Mouse (Mus musculus): ENCODE measurements around the gene Syngr3. TPM values are rescaled to one million over a fixed set of nuclear protein-coding genes. Genes with fewer than 3 reads are reported as not detected.
A peak's percentile ranks its signal among the peaks of the same experiment; 100 is the strongest.
"Not testable (repeated sequence)": the region's sequence is repeated elsewhere in the genome, so short reads cannot be mapped to it uniquely, and the experiment has no call there.

Syngr3 gene
- total RNA-seq, 1 experiment from 2014 or later, result 0.25 TPM

DNA sequence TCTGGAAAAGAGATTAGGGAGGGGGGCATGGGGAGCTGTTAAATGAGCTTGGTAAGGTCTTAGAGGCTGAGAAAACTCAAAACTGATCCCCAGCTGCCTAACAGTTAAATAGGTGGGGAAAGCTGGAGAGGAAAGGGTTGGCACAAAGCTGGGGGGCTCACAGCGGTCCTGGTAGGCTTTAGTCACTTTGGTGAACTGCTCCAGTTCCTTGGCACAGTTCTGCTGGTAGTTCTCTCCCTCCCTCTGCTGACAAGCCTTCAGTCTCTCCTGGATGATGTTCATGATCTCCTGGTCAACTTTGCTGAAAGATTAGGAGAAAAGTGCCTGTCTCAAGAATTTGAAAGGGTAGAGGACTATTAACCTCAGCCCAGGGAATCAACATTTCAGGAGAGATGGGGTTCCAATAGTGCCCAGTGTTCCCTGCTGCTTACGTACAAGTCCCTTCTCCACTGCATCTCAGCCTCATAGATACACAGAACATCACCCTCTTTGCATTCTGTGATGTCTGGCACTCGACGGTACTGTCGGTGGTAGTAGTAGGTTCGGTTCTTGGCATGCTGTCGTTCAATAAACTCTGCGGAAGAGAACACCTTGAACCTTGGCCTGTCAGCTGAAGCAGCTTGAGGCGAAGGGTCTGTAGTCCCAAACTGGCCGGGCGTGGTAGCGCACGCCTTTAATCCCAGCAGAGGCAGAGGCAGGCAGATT, 32.6 kb upstream of the Syngr3 start:
- no peak for ATAC-seq (replicated peaks in 1 of 2; ENCODE audit: insufficient read depth in 1 of 2, low FRiP score in 2 of 2, low TSS enrichment in 1 of 2, low read depth in 1 of 2, poor library complexity in 2 of 2, severe bottlenecking in 2 of 2)

DNA sequence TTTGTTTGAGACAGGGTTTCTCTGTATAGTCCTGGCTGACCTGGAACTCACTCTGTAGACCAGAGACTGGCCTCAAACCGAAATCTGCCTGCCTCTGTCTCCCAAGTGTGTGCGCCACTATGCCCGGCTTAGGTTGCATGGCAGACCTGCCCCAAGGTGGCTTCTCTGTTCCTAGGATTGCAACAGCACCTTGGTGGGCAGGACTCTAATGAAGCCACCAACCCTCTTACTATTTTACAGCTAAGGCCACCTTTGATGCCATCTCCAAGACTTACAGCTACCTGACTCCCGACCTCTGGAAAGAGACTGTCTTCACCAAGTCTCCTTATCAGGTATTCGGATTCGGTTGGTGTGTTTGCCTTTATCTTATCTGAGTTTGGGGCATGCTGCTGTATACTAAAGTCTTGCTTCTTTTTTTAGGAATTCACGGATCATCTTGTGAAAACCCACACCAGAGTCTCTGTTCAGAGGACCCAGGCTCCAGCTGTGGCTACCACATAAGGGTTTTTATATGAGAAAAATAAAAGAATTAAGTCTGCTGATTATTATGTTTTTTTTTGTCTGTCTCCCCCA, 31.7 kb upstream of the Syngr3 start:
- not testable (repeated sequence) for ATAC-seq (replicated peaks in 1 of 2; ENCODE audit: insufficient read depth in 1 of 2, low FRiP score in 2 of 2, low TSS enrichment in 1 of 2, low read depth in 1 of 2, poor library complexity in 2 of 2, severe bottlenecking in 2 of 2)

- not testable (repeated sequence) for ATAC-seq (replicated peaks in 1 of 2; ENCODE audit: insufficient read depth in 1 of 2, low FRiP score in 2 of 2, low TSS enrichment in 1 of 2, low read depth in 1 of 2, poor library complexity in 2 of 2, severe bottlenecking in 2 of 2)
Measured at GRCm38 (mm10) chr17:24720616-24721015, 30.9 kb upstream of the Syngr3 start.

GRCm38 (mm10) chr17:24719494-24720222, 29.9 kb upstream of the Syngr3 start:
- ATAC-seq (replicated peaks in 1 of 2; ENCODE audit: insufficient read depth in 1 of 2, low FRiP score in 2 of 2, low TSS enrichment in 1 of 2, low read depth in 1 of 2, poor library complexity in 2 of 2, severe bottlenecking in 2 of 2), result peak; percentile 82 to 88

DNA sequence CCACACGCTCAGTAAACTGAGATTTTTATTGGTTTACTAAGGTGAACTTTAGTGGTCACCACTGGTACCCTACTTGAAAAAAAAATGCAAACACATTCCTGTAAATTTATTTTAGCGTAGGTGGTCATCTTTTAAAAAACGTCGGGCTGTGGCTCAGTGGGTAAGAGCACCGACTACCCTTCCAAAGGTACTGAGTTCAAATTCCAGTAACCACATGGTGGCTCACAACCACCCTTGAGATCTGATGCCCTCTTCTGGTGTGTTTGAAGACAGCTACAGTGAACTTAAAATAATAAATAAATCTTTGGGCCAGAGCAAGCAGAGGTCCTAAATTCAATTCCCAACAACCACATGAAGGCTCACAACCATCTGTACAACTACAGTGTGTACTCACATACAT, 29.2 kb upstream of the Syngr3 start:
- ATAC-seq (replicated peaks in 1 of 2; ENCODE audit: insufficient read depth in 1 of 2, low FRiP score in 2 of 2, low TSS enrichment in 1 of 2, low read depth in 1 of 2, poor library complexity in 2 of 2, severe bottlenecking in 2 of 2), result not testable (repeated sequence)

DNA sequence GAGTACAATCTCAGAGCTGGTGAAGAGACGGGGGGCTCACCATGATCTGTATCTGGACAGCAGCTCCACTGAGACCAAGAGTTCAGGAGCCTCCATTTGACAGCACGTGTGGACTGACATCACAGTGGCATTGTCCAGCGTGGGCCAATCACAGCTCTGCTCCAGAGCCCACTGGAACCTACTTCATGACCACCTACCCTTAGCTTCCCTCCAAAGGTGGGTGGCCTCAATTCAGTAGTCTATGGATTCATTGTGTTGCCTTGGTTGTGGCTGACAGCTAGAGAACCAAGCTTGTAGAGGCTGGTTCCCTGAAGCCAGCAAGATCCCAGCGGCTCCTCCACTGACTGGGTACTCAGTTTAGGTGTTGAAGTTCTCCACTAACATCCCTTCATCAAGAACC, 28.2 kb upstream of the Syngr3 start, which contains the start of the genes Rnf151 and Rps2:
Gene Rnf151, minus strand, starts transcription at position 121 of the 400 bp plus-strand sequence.
Gene Rps2, plus strand, starts transcription at position 174 of the 400 bp plus-strand sequence.
- ATAC-seq (replicated peaks in 1 of 2; ENCODE audit: insufficient read depth in 1 of 2, low FRiP score in 2 of 2, low TSS enrichment in 1 of 2, low read depth in 1 of 2, poor library complexity in 2 of 2, severe bottlenecking in 2 of 2), result no peak

DNA sequence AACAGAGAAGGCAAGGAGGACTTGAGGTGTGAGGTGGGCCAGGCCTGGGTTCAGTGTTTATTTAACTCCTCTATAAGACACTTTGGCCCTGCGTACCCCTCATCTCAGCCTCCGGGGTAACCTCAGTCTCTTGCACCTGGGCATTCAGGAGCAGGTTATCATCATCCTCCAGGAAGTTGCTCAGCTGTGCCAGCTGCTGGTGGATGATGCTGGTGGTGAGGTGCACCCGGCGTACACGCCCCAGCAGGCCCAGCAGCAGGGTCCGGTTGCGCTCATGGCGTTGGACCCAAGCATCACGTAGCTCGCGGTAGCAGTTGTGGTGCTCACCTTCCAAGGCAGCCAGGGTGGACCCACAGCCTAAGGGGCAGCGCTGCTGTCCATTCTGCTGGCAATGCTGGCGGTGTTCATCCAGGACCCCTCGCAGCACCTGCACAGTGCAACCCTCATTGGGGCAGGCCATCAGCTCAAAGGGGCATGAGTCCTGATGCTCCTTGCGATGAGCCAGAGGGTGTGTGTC, 26.5 kb upstream of the Syngr3 start:
- no peak for ATAC-seq (replicated peaks in 1 of 2; ENCODE audit: insufficient read depth in 1 of 2, low FRiP score in 2 of 2, low TSS enrichment in 1 of 2, low read depth in 1 of 2, poor library complexity in 2 of 2, severe bottlenecking in 2 of 2)

DNA sequence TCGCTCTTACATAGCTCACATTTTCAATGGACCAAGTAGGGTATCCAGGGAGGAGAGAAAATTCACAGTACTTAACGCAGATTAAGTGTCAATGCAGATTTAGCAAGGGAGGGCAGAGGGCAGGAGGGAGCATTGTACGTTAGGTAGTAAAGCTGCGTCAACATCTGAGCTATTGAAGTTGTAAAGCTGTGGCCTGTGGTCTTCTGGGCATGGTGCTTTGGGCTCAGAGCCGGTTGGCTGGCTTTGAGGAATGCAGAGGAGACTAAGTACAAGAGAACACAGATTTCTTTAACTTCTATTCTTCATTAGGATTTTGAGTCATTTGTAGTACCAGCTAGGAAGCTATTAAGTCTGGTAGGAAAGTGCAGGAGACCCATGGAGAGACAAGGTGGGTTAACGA, 25.8 kb upstream of the Syngr3 start:
- ATAC-seq (replicated peaks in 1 of 2; ENCODE audit: insufficient read depth in 1 of 2, low FRiP score in 2 of 2, low TSS enrichment in 1 of 2, low read depth in 1 of 2, poor library complexity in 2 of 2, severe bottlenecking in 2 of 2), result no peak

DNA sequence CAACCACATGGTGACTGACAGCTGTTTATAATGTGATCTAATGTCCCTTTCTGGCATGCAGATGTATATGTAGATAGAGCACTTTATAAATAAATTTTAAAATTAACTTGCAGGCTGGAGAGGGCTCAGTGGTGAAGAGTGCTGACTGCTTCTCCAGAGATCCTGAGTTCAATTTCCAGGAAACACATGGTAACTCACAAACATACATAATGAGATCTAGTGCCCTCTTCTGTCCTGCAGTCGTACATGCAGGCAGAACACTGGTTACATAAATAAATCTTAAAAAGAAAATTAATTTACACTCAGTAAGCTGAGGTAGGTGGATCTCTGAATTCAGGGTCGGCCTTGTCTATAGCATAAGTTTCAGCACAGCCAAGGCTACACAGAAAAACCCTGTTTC, 18.9 kb upstream of the Syngr3 start:
- peak; percentile 19 to 50; a peak in 1 of 4 replicates for ATAC-seq (replicated peaks in 1 of 2; ENCODE audit: insufficient read depth in 1 of 2, low FRiP score in 2 of 2, low TSS enrichment in 1 of 2, low read depth in 1 of 2, poor library complexity in 2 of 2, severe bottlenecking in 2 of 2)

DNA sequence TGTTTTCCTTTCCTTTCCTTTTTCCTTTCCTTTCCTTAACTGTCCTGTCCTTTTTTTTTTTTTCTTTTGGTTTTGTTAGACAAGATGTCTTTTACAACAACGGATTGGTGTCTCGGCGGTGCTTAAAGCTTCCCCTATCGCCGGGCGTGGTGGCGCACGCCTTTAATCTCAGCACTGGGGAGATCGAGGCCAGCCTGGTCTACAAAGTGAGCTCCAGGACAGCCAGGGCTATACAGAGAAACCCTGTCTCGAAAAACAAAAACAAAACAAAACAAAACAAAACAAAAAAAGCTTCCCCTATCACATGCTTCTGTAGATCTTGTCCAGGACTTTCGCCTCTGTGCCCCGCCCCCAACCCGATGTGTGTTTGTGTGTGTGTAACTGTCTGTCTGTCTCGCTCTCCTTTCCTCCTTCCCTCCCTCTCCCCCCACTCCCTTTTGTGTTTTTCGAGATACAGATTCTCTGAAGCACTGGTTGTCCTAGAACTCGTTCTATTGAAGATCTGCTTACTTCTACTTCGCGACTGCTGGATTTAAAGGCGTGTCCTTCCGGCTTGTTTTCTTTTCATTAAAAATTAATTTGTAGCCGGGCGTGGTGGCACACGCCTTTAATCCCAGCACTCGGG, 18.2 kb upstream of the Syngr3 start:
- peak in 1 of 2 experiments; percentile 35; a peak in 2 of 4 replicates for ATAC-seq (replicated peaks in 1 of 2; ENCODE audit: insufficient read depth in 1 of 2, low FRiP score in 2 of 2, low TSS enrichment in 1 of 2, low read depth in 1 of 2, poor library complexity in 2 of 2, severe bottlenecking in 2 of 2)

DNA sequence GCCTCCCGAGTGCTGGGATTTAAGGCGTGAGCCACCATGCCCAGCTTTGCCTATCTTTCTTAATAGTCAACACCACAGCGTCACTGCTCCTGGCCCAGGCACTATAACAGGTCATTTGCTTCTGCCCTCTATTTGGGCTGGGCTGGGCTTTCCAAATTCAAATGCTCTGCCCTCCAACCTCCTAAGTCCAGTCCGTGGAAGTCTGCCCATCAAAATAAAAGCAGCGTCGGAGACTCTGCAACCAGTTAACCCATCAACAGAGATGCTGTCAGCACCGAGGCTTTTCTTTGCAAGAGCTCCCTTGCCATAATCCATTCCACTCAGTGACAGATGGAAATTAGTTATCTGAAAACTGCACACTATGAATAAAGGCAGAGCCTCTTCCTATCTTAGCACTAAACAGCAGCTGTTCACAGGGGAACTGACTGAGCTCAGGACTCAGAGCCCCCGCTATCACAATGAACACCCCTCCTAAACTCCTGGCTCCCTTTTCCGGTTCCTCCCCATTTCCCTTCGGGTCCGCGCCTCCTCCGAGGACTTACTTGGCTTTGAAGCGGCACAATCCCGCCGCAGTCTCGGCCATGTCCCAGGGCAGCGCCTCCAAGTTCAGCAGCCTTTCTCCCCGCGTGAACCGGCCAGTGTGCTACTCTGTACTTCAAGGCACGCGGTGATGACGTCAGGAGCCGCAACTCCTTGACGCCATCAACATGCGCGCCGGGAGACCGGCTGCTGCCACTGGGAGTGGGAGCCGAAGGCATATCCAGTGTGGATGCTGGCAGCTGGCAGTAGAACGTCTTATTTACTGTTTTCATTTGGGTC, 17.4 kb upstream of the Syngr3 start, which contains the start of gene Tbl3:
Gene Tbl3, minus strand, starts transcription at position 679 of the 819 bp plus-strand sequence.
- ATAC-seq (replicated peaks in 1 of 2; ENCODE audit: insufficient read depth in 1 of 2, low FRiP score in 2 of 2, low TSS enrichment in 1 of 2, low read depth in 1 of 2, poor library complexity in 2 of 2, severe bottlenecking in 2 of 2), result peak; percentile 90 to 95

DNA sequence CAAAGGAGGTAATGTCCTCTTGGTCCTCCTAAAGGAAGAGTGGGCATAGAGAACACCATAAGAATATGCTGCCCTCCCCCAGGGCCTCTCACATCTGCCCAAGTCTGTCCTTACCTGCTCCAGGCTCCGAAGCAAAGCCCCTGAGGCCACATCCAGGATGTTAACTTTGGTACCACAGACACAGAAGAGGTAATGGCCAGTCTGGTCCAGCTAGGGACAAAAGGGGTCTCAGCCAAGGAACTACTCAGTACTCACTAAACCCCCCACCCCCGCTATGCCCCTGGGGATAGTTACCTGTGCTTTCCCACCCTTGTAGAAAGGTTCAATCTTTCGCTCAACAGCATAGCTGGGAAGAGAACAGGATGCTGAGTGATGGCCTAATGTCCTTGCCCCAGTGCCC, 16.1 kb upstream of the Syngr3 start:
- ATAC-seq (replicated peaks in 1 of 2; ENCODE audit: insufficient read depth in 1 of 2, low FRiP score in 2 of 2, low TSS enrichment in 1 of 2, low read depth in 1 of 2, poor library complexity in 2 of 2, severe bottlenecking in 2 of 2), result no peak

DNA sequence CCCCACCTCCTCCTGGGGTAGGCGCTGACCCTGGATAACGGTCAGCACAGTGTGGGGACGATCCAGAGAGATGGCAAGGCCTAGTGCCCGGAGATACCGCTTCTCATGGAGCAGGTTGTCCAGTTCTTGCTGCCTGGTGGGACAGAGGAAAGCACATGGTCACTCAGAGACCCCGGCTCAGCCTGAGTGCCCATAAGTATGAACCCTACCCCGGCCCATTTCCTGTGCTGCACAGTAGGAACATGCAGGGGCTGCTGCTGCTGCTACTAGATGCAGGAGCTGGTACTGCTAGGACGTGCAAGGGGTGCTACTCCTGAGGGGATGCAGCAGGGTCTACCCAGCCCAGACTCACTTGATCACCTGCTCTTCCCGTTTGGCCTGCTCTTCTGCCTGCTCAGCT, 11.5 kb upstream of the Syngr3 start:
- no peak for ATAC-seq (replicated peaks in 1 of 2; ENCODE audit: insufficient read depth in 1 of 2, low FRiP score in 2 of 2, low TSS enrichment in 1 of 2, low read depth in 1 of 2, poor library complexity in 2 of 2, severe bottlenecking in 2 of 2)

GRCm38 (mm10) chr17:24699473-24699872, 9.7 kb upstream of the Syngr3 start:
- ATAC-seq (replicated peaks in 1 of 2; ENCODE audit: insufficient read depth in 1 of 2, low FRiP score in 2 of 2, low TSS enrichment in 1 of 2, low read depth in 1 of 2, poor library complexity in 2 of 2, severe bottlenecking in 2 of 2), result no peak

DNA sequence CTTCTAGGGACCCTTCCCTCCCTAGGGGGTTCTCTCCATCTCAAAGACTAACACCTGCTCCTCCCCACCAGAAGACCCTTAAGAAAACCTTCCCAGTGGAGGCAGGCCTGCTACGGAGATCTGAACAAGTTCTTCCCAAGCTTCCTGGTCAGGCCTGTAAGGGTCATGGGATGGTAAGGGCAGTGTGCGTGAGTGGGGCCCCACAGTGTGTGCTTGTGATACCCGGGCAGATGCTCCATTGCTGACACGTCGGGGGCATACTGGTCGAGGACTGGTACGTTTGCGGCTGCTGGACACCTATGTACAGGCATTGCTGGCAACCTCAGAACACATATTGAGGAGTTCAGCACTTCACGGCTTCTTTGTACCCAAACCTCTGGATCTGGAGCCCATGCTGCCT, 9.0 kb upstream of the Syngr3 start:
- ATAC-seq (replicated peaks in 1 of 2; ENCODE audit: insufficient read depth in 1 of 2, low FRiP score in 2 of 2, low TSS enrichment in 1 of 2, low read depth in 1 of 2, poor library complexity in 2 of 2, severe bottlenecking in 2 of 2), result no peak

DNA sequence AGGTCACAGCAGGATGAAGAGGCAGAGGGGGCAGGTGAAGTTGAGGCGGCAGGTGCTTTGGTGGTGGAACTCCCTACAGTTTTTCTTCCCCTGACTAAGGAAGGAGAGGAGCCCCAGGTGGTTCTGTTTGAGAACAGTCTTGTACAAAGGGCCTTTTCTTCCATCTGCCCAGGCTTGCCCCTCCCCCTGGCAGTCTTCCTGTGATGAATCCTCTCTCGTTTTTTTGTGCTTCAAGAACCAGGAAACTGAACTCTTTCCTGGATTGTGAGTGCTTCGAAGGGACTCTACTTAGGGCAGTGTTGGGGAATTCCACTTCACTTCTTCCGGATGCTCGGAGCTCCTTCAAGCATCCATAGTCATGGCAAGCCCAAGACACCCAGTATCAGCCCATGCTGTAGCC, 8.2 kb upstream of the Syngr3 start:
- no peak for ATAC-seq (replicated peaks in 1 of 2; ENCODE audit: insufficient read depth in 1 of 2, low FRiP score in 2 of 2, low TSS enrichment in 1 of 2, low read depth in 1 of 2, poor library complexity in 2 of 2, severe bottlenecking in 2 of 2)
